Mouse (Mus musculus) CD4-positive naive resting alpha-beta T cell, adult 57 days (primary cell): ENCODE data around the gene Dnajc5. TPM values are rescaled to one million over a fixed set of nuclear protein-coding genes. Genes with fewer than 3 reads are reported as not detected.

Experiments used
- total RNA-seq: library from RNA; stranded (reverse); gene quantifications from one replicate; pipeline ENCODE4 v1.2.4, GENCODE M21; 2023

Dnajc5 gene
- 121 TPM for total RNA-seq

GRCm38 (mm10) chr2:181520118-181520935 is at the start of gene Dnajc5:
Gene Dnajc5, plus strand, starts transcription at chr2:181520485.

GRCm38 (mm10) chr2:181493156-181493927 is 26.9 kb upstream of the Dnajc5 start, which contains the start of gene Abhd16b:
Gene Abhd16b, plus strand, starts transcription at chr2:181493206.

GRCm38 (mm10) chr2:181496831-181497547 is 23.3 kb upstream of the Dnajc5 start, which contains the start of gene Tpd52l2:
Gene Tpd52l2, plus strand, starts transcription at chr2:181497142.

GRCm38 (mm10) chr2:181584411-181584942 is 64.2 kb downstream of the Dnajc5 start, which contains the start of gene Uckl1:
Gene Uckl1, minus strand, starts transcription at chr2:181584892.

GRCm38 (mm10) chr2:181591528-181592085 is 71.3 kb downstream of the Dnajc5 start, which contains the start of gene Prpf6:
Gene Prpf6, plus strand, starts transcription at chr2:181591868.

GRCm38 (mm10) chr2:181592231-181593041 is 72.2 kb downstream of the Dnajc5 start, which contains the start of gene Zfp512b:
Gene Zfp512b, minus strand, starts transcription at chr2:181592803.

GRCm38 (mm10) chr2:181598454-181599351 is 78.4 kb downstream of the Dnajc5 start, which contains the start of gene Samd10:
Gene Samd10, minus strand, starts transcription at chr2:181599212.

Other genes starting within 250 kb of the Dnajc5 start
- gene Gmeb2, start 232.4 kb upstream of the Dnajc5 start, total RNA-seq, result 40.5 TPM
- gene Stmn3, start 206.0 kb upstream of the Dnajc5 start, total RNA-seq, result not detected
- 107 TPM for gene Rtel1, start 200.7 kb upstream of the Dnajc5 start, total RNA-seq
- 123 TPM for gene Zgpat, start 155.6 kb upstream of the Dnajc5 start, total RNA-seq
- 87.5 TPM for gene Arfrp1, start 155.1 kb upstream of the Dnajc5 start, total RNA-seq
- 249 TPM for gene Lime1, start 140.4 kb upstream of the Dnajc5 start, total RNA-seq
- gene Zbtb46, start 61.1 kb upstream of the Dnajc5 start, total RNA-seq, result 0.65 TPM
- not detected for gene Abhd16b, start 27.3 kb upstream of the Dnajc5 start, total RNA-seq
- gene Tpd52l2, start 23.3 kb upstream of the Dnajc5 start, total RNA-seq, result 86.2 TPM
- 126 TPM for gene Uckl1, start 64.4 kb downstream of the Dnajc5 start, total RNA-seq
- gene Prpf6, start 71.4 kb downstream of the Dnajc5 start, total RNA-seq, result 65.1 TPM
- gene Zfp512b, start 72.3 kb downstream of the Dnajc5 start, total RNA-seq, result 71.4 TPM
- 10.2 TPM for gene Samd10, start 78.7 kb downstream of the Dnajc5 start, total RNA-seq
- gene Gm29797, start 136.5 kb downstream of the Dnajc5 start, total RNA-seq, result not detected
- gene Sox18, start 151.2 kb downstream of the Dnajc5 start, total RNA-seq, result 0.47 TPM
- gene Tcea2, start 159.8 kb downstream of the Dnajc5 start, total RNA-seq, result 11.0 TPM
- gene Rgs19, start 173.5 kb downstream of the Dnajc5 start, total RNA-seq, result 121 TPM
- not detected for gene Lkaaear1, start 178.0 kb downstream of the Dnajc5 start, total RNA-seq
- 1.0 TPM for gene Oprl1, start 194.5 kb downstream of the Dnajc5 start, total RNA-seq
- gene Myt1, start 242.8 kb downstream of the Dnajc5 start, total RNA-seq, result not detected